Mouse (Mus musculus): ENCODE data around the gene Ankrd6. TPM values are rescaled to one million over a fixed set of nuclear protein-coding genes. Genes with fewer than 3 reads are reported as not detected.

Ankrd6 gene
- 2.2 and 2.6 TPM in 2 replicates for polyA plus RNA-seq (2012; rRNA removed)

DNA sequence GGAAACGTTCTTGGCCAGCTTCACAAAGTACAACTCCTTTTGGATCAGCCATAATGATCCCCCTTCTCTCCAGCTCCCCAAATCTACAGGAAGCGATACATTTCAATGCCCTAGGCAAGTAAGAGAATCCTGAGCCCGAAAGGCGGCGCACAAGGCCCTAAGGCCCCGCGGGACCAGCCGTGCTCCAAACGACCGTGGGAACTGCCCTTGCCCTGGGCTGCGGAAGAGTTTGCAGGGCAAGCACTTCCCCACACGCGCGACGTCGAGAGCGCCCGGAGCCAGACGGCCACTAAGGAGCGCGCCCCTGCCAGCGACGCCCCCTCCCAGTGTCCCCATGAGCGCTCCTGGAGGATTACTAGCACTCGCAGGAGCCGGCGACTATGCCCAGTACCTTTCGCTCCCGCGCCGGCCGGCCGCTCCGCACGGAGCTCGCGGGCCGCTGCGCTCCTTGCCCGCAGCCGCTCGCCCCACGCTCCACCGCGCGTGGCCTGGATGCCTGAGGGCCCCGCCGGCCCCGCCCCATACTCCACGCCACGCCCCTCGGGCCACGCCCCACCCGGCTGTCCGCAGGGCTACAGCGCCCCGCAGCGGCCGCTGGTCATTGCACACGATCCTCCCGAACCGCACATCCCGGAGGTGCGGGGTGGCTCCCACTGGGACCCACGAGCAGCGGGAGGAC is at the start of gene Ankrd6:
Gene Ankrd6, minus strand, starts transcription at position 486 of the 679 bp plus-strand sequence.

GRCm38 (mm10) chr4:32982716-32983175 is 32.1 kb upstream of the Ankrd6 start, which contains the start of gene Rragd:
Rragd (plus strand) TSS chr4:32983037.

GRCm38 (mm10) chr4:32799966-32800576 is 150.6 kb downstream of the Ankrd6 start, which contains the start of gene Lyrm2:
Lyrm2 (plus strand) TSS chr4:32800253.

Other genes starting within 250 kb of the Ankrd6 start
- 2.8 and 9.0 TPM in 2 replicates for gene Lyrm2, start 150.6 kb downstream of the Ankrd6 start, polyA plus RNA-seq (2012; rRNA removed)
- gene Rragd, start 32.2 kb upstream of the Ankrd6 start, polyA plus RNA-seq (2012; rRNA removed): 5.2 and 6.3 TPM in 2 replicates
- gene Ube2j1, start 80.6 kb upstream of the Ankrd6 start, polyA plus RNA-seq (2012; rRNA removed): 19.6 and 21.6 TPM in 2 replicates
- 1.0 and 1.1 TPM in 2 replicates for gene Gabrr2, start 112.2 kb upstream of the Ankrd6 start, polyA plus RNA-seq (2012; rRNA removed)
- 0.07 and 0.08 TPM in 2 replicates for gene Gabrr1, start 181.7 kb upstream of the Ankrd6 start, polyA plus RNA-seq (2012; rRNA removed)
- gene Pm20d2, start 238.9 kb upstream of the Ankrd6 start, polyA plus RNA-seq (2012; rRNA removed): 34.9 and 58.2 TPM in 2 replicates

All from ovary, adult 2 months (tissue).